Mouse (Mus musculus): ENCODE measurements around the gene Ern1. TPM values are rescaled to one million over a fixed set of nuclear protein-coding genes. Genes with fewer than 3 reads are reported as not detected.

Gene Ern1
- total and polyA plus RNA-seq, 2 experiments from 2014 or later = 3.0 to 11.6 TPM

DNA sequence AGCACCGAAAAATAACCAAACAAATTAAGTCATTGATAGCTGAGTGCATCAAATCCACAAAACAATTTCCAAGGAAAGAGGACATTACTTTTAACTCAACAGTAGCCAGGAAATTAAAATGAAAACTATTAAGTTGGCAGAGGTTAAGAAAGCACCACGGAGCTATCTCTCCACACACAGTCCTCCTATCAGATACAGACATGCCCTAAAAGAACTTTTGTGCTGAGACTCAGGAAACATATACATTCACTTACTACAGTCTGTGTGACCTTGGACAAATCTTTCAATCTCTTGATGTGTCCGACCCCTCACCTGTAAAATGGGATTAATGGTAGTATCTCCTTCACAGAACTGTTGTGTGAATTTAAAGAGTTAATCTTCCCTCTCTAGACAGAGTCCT lies 101.2 kb downstream of the Ern1 start:
- H3K4me1 ChIP-seq (ENCODE audit: insufficient read depth, low read length) = no peaks in the 10 kb centered on the region
- no peaks in the 10 kb centered on the region for H3K9me3 ChIP-seq (ENCODE audit: low read length)
- WGBS = 94% methylated on average over 3 of the region's 3 CpGs
- H3K9ac ChIP-seq (replicated peaks; ENCODE audit: low read length) = no peak overlapping the region
- H3K27ac ChIP-seq = no peak overlapping the region
- no peak for ATAC-seq
- H3K27me3 ChIP-seq (ENCODE audit: insufficient read depth, low read length) = no peaks in the 10 kb centered on the region
- TF ChIP-seq CTCF (IDR thresholded peaks at IDR 0.05; ENCODE audit: low read depth) = no peak
- no peaks in the 10 kb centered on the region for H3K36me3 ChIP-seq (ENCODE audit: insufficient read depth, low read length)
- no peak overlapping the region for H3K4me3 ChIP-seq (ENCODE audit: low read length)
- no peak for DNase-seq (ENCODE audit: low spot score)
- H3K4me2 ChIP-seq (ENCODE audit: low read depth, low read length) = no peak overlapping the region

DNA sequence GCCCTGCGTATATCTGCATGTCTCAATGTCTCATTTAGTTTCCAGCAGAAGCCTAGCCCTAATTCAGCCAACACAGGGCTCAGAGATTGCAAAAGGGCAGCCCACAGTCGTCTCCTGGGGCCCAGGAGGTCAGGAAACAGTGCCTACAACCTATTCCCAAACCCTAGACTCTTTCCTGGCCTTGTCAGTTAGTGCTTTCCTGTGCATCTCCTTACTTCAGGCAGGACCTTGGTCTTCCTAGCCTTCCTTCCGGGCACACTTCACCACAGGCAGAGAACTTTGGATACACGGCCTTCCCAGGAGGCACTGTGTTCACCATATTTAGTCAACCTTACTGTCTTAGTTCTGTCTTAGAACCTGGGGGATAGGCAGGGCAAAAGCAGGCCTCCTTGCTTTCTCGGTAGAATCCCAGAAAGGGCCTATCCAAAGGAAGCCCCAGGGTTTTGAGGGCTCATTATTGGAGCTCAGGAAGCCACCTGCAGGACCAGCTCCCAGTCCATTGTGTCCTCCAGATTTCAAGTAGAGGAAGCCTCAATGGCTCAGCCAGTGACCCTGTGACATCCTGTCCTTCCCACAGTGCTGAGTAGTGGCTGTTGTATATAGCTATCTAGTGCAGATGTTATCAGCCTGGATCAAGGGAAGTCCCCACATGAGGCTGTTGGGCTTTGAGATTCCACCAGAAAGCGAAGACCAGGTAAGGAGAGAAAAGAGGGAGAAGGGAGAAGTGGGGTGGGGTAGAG lies 104.4 kb downstream of the Ern1 start:
- WGBS = 77% methylated on average over 6 of the region's 6 CpGs
- TF ChIP-seq CTCF (IDR thresholded peaks at IDR 0.05; ENCODE audit: low read depth) = no peak
- Histone ChIP-seq H3K4me1 (ENCODE audit: insufficient read depth, low read length) (no peaks in the 10 kb centered on the region), H3K4me2 (ENCODE audit: low read depth, low read length) (no peak overlapping the region), H3K4me3 (ENCODE audit: low read length) (no peak overlapping the region), H3K27me3 (ENCODE audit: insufficient read depth, low read length) (no peaks in the 10 kb centered on the region), H3K9me3 (ENCODE audit: low read length) (no peaks in the 10 kb centered on the region), H3K27ac (no peak overlapping the region), H3K9ac (replicated peaks; ENCODE audit: low read length) (no peak overlapping the region), H3K36me3 (ENCODE audit: insufficient read depth, low read length) (no peaks in the 10 kb centered on the region)
- DNase-seq (ENCODE audit: low spot score) (no peak), ATAC-seq (no peak)

DNA sequence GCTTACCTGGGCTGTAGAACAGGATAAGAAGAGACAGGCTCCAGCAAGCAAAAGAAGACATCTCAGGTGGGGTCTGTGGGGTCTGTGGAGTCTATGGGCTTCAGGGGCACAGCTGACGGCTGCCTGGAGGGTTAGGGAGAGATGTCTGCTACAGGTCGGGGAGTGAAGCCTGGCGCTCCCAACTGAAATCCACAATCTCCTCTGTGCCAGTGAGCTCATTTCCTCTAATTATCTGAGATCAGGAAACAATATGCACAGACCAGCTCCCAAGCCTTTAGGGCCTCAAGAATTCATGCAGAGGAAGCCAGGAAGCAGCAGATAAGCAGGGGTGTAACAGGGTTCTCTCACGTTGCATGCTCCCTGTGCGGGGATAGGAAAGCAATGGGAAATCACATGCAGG lies 105.2 kb downstream of the Ern1 start:
- DNase-seq (ENCODE audit: low spot score) (no peak), ATAC-seq (no peak)
- H3K9me3 ChIP-seq (ENCODE audit: low read length) = no peaks in the 10 kb centered on the region
- H3K4me3 ChIP-seq (ENCODE audit: low read length) = no peak overlapping the region
- TF ChIP-seq CTCF (IDR thresholded peaks at IDR 0.05; ENCODE audit: low read depth) = no peak
- no peaks in the 10 kb centered on the region for H3K4me1 ChIP-seq (ENCODE audit: insufficient read depth, low read length)
- no peaks in the 10 kb centered on the region for H3K27me3 ChIP-seq (ENCODE audit: insufficient read depth, low read length)
- no peak overlapping the region for H3K27ac ChIP-seq
- no peaks in the 10 kb centered on the region for H3K36me3 ChIP-seq (ENCODE audit: insufficient read depth, low read length)
- no peak overlapping the region for H3K4me2 ChIP-seq (ENCODE audit: low read depth, low read length)
- 86% methylated on average over 5 of the region's 5 CpGs for WGBS
- no peak overlapping the region for H3K9ac ChIP-seq (replicated peaks; ENCODE audit: low read length)

DNA sequence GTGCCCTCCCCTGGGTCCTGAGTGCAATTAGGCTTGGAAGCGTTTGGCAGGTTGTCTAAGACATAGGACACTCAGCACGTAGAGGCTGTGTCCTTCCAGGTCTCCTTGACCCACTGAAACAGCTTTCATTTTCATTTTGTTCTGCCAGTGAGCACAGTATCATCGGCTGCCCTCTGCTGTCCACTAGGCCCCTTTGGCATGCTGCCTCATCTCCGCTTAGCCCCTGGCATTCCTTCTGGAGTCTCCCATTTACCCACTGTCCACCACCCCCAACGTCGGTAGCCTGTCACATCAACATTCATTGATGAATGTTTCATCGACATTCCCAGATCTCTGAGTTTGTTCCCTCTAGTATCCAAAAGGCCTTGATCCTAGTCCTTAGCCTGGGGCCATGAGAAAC lies 105.8 kb downstream of the Ern1 start:
- 81% methylated on average over 7 of the region's 7 CpGs for WGBS
- DNase-seq (ENCODE audit: low spot score) (no peak), ATAC-seq (no peak)
- no peak overlapping the region for H3K27ac ChIP-seq
- H3K27me3 ChIP-seq (ENCODE audit: insufficient read depth, low read length) = no peaks in the 10 kb centered on the region
- H3K36me3 ChIP-seq (ENCODE audit: insufficient read depth, low read length) = no peaks in the 10 kb centered on the region
- H3K4me1 ChIP-seq (ENCODE audit: insufficient read depth, low read length) = no peaks in the 10 kb centered on the region
- no peak overlapping the region for H3K4me3 ChIP-seq (ENCODE audit: low read length)
- no peak overlapping the region for H3K4me2 ChIP-seq (ENCODE audit: low read depth, low read length)
- no peak overlapping the region for H3K9ac ChIP-seq (replicated peaks; ENCODE audit: low read length)
- no peaks in the 10 kb centered on the region for H3K9me3 ChIP-seq (ENCODE audit: low read length)
- TF ChIP-seq CTCF (IDR thresholded peaks at IDR 0.05; ENCODE audit: low read depth) = peak; percentile 17

DNA sequence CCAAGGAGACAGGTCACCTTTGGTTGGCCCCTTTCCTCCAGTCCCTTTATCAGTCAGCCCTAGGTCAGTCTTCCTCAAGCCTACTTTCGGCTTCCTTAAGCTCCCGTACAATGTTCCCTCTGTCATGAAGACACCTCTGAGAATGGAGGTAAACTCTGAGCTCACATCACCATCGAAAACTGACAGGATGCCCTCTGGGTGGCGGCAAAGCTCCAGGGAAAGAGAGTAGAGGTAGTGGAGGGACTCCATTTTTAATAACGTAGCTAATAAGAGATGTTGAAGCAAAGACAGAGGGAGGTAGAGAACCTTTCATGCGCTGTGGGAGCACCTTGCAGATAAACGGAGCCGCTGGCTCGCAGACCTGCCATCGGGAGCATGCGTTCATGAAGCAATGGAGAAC lies 106.6 kb downstream of the Ern1 start:
- 81% methylated on average over 11 of the region's 11 CpGs for WGBS
- H3K36me3 ChIP-seq (ENCODE audit: insufficient read depth, low read length) = no peaks in the 10 kb centered on the region
- no peak overlapping the region for H3K9ac ChIP-seq (replicated peaks; ENCODE audit: low read length)
- no peaks in the 10 kb centered on the region for H3K27me3 ChIP-seq (ENCODE audit: insufficient read depth, low read length)
- no peaks in the 10 kb centered on the region for H3K4me1 ChIP-seq (ENCODE audit: insufficient read depth, low read length)
- no peak overlapping the region for H3K27ac ChIP-seq
- no peak overlapping the region for H3K4me2 ChIP-seq (ENCODE audit: low read depth, low read length)
- 0 out of 2 replicates have a peak, but pooled peaks have one; percentile 7 for TF ChIP-seq CTCF (IDR thresholded peaks at IDR 0.05; ENCODE audit: low read depth)
- H3K4me3 ChIP-seq (ENCODE audit: low read length) = no peak overlapping the region
- no peak for DNase-seq (ENCODE audit: low spot score)
- no peaks in the 10 kb centered on the region for H3K9me3 ChIP-seq (ENCODE audit: low read length)
- no peak for ATAC-seq

DNA sequence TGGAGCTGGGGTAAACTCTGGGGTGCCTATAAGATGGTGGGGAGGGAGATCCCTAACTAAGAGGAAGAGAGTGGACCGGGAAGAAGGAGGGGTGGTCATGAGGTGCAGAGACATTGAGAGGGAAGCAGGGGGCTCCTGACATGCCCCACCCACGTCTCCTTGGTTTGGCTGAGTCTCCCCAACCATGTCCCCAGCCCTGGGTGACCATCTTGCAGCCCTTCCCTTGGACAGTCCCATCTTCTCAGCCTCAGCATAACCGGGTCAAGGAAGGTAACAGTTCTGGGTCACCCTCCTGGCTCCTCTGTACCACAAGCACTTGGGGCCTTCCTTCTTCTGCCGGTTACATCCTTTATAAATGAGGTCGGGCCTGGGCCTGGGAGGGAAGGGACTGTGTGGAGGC lies 112.7 kb downstream of the Ern1 start:
- WGBS = 76% methylated on average over 5 of the region's 5 CpGs

DNA sequence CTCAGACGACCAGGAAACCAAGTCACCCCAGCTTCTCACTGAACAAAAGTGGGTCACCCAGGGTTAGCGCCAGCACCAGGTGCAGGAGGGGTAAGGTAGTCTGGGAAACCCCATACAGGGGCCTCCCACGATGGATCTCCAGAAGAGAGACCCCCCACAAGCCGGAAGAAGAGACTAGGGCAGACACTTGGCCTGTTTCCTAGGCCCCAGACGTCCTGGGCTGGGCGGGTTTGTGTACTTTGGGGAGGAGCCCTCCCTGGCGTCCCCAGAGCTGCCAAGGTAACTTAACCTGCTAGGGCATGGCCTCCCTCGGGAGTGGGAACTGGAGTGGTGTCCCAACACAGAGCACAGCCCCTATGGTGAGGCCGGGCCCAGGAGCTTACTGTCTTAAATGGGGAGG lies 113.1 kb downstream of the Ern1 start:
- Histone ChIP-seq H3K9me3 (ENCODE audit: low read length) (no peaks in the 10 kb centered on the region), H3K36me3 (ENCODE audit: insufficient read depth, low read length) (no peaks in the 10 kb centered on the region), H3K27me3 (ENCODE audit: insufficient read depth, low read length) (no peaks in the 10 kb centered on the region), H3K4me3 (ENCODE audit: low read length) (no peak overlapping the region), H3K9ac (replicated peaks; ENCODE audit: low read length) (no peak overlapping the region), H3K27ac (no peak overlapping the region), H3K4me1 (ENCODE audit: insufficient read depth, low read length) (no peaks in the 10 kb centered on the region), H3K4me2 (ENCODE audit: low read depth, low read length) (no peak overlapping the region)
- no peak for TF ChIP-seq CTCF (IDR thresholded peaks at IDR 0.05; ENCODE audit: low read depth)
- WGBS = 41% methylated on average over 9 of the region's 9 CpGs
- DNase-seq (ENCODE audit: low spot score) (no peak), ATAC-seq (no peak)

More for the DNA sequence above, 112.7 kb downstream of the Ern1 start:
- Histone ChIP-seq H3K27me3 (ENCODE audit: insufficient read depth, low read length) (no peaks in the 10 kb centered on the region), H3K9ac (replicated peaks; ENCODE audit: low read length) (no peak overlapping the region), H3K4me2 (ENCODE audit: low read depth, low read length) (no peak overlapping the region), H3K9me3 (ENCODE audit: low read length) (no peaks in the 10 kb centered on the region), H3K27ac (no peak overlapping the region), H3K4me3 (ENCODE audit: low read length) (no peak overlapping the region), H3K4me1 (ENCODE audit: insufficient read depth, low read length) (no peaks in the 10 kb centered on the region), H3K36me3 (ENCODE audit: insufficient read depth, low read length) (no peaks in the 10 kb centered on the region)
- DNase-seq (ENCODE audit: low spot score) = no peak
- no peak for TF ChIP-seq CTCF (IDR thresholded peaks at IDR 0.05; ENCODE audit: low read depth)
- no peak for ATAC-seq
